Mouse (Mus musculus): ENCODE data around the gene Cdc37l1.

GRCm38 (mm10) chr19:29063577-29064363, 73.6 kb downstream of the Cdc37l1 start:
- TF ChIP-seq CTCF (IDR thresholded peaks at IDR 0.05 in 2 of 3, conservative IDR thresholded peaks at IDR 0.05 in 1 of 3; ENCODE audit: control insufficient read depth in 1 of 3, insufficient read depth in 1 of 3, low read depth in 2 of 3, low read length in 3 of 3, poor library complexity in 1 of 3, severe bottlenecking in 1 of 3) (peak in 2 of 3 experiments; percentile 77 to 92), EP300 (IDR thresholded peaks at IDR 0.05; ENCODE audit: low read depth in 1 of 2, low read length in 2 of 2) (peak in 1 of 2 experiments; percentile 26; a peak in 1 of 4 replicates), ZNF384 (IDR thresholded peaks at IDR 0.05; ENCODE audit: low read depth, low read length) (no peak)
